In genomic region chr11:8249468-8249867, GRCm38 (mm10) we compare ENCODE assay signal across 25 mouse cellular contexts.
DNase-seq lines count a peak whose midpoint lies in the region; ATAC-seq and TF ChIP-seq lines count a peak whose summit lies in the region.
"Had no signal": no experiment of that assay in that cellular context is flagged by ENCODE, and none has a peak within 500 bp of the region (broad histone marks: within the 10 kb centered on the region; RNA-seq: fewer than 3 reads in every experiment).

No protein-coding gene starts in this region.

- 19% methylated on average over 8 of the region's 8 CpGs for WGBS in kidney, postnatal 0 days
- 5% methylated on average over 8 of the region's 8 CpGs for WGBS in limb, embryonic 14.5 days

- no peaks in the 10 kb centered on the region for H3K9me3 ChIP-seq in kidney, postnatal 0 days (replicated peaks; ENCODE audit: low read length)
- no peaks in the 10 kb centered on the region for H3K9me3 ChIP-seq in limb, embryonic 14.5 days (ENCODE audit: control insufficient read depth, low read length)
- H3K9me3 ChIP-seq: embryonic facial prominence, embryonic 15.5 days; forebrain, embryonic 10.5 days; forebrain, embryonic 15.5 days; G1E; heart, embryonic 15.5 days; hindbrain, embryonic 13.5 days had no signal

- DNase-seq in embryo, embryonic 10 days (ENCODE audit: low spot score) = peak; percentile 12
- DNase-seq in embryo, embryonic 10.5 days (ENCODE audit: low spot score) = no peak
- peak; percentile 12 for DNase-seq in kidney, postnatal 0 days (ENCODE audit: low spot score)
- no peak for DNase-seq in kidney, adult 8-10 months
- peak; percentile 14 to 16 for DNase-seq in kidney, postnatal 36 days
- no peak for DNase-seq in kidney, adult 11 months
- no peak for DNase-seq in limb, embryonic 14.5 days (ENCODE audit: low spot score)
- DNase-seq in retina, postnatal 1 day = no peak
- DNase-seq: adrenal gland, adult 8-10 months; B cell, adult 2 months; cerebellum, adult 11 months; cerebellum, adult 8-10 months; cerebellum, postnatal 14 days; gastrocnemius, postnatal 10 days; heart, adult 2 months; heart, postnatal 14 days had no signal

- TF ChIP-seq CTCF in kidney, postnatal 0 days (IDR thresholded peaks at IDR 0.05; ENCODE audit: low read depth) = no peak

- ATAC-seq in kidney, postnatal 0 days (replicated peaks; ENCODE audit: low FRiP score, low read depth) = no peak
- ATAC-seq in limb, embryonic 14.5 days (ENCODE audit: low FRiP score, low read depth) = peak; percentile 27; the same call in 1 of the 2 replicates
- ATAC-seq: CD4-positive, CD25-positive, alpha-beta regulatory T cell, adult 4 months; forebrain, embryonic 15.5 days had no signal

- H3K27me3 ChIP-seq in kidney, postnatal 0 days (ENCODE audit: insufficient read depth, low read length) = no peaks in the 10 kb centered on the region
- no peaks in the 10 kb centered on the region for H3K27me3 ChIP-seq in limb, embryonic 14.5 days (ENCODE audit: control insufficient read depth, insufficient read depth, low read length)
- H3K27me3 ChIP-seq: embryonic facial prominence, embryonic 15.5 days; forebrain, embryonic 15.5 days; heart, embryonic 15.5 days; hindbrain, embryonic 13.5 days had no signal

- H3K36me3 ChIP-seq in kidney, postnatal 0 days (ENCODE audit: insufficient read depth, low read length) = no peaks in the 10 kb centered on the region
- no peaks in the 10 kb centered on the region for H3K36me3 ChIP-seq in limb, embryonic 14.5 days (ENCODE audit: control insufficient read depth, insufficient read depth, low read length)
- H3K36me3 ChIP-seq: embryonic facial prominence, embryonic 15.5 days; forebrain, embryonic 10.5 days; forebrain, embryonic 15.5 days; G1E; heart, embryonic 15.5 days; hindbrain, embryonic 13.5 days had no signal

- H3K27ac ChIP-seq in kidney, postnatal 0 days = no peak overlapping the region
- 0 out of 2 replicates have a peak overlapping the region, but pooled peaks have one; percentile 21 for H3K27ac ChIP-seq in limb, embryonic 14.5 days (replicated peaks; ENCODE audit: low read depth, low read length)
- H3K27ac ChIP-seq: embryonic facial prominence, embryonic 15.5 days; forebrain, embryonic 10.5 days; forebrain, embryonic 15.5 days; heart, adult 2 months; heart, embryonic 15.5 days; hindbrain, embryonic 13.5 days had no signal

- H3K9ac ChIP-seq in kidney, postnatal 0 days (ENCODE audit: low read depth, low read length) = no peak overlapping the region
- no peak overlapping the region for H3K9ac ChIP-seq in limb, embryonic 14.5 days (ENCODE audit: low read depth, low read length, severe bottlenecking)
- H3K9ac ChIP-seq: embryonic facial prominence, embryonic 15.5 days; forebrain, embryonic 15.5 days; heart, embryonic 15.5 days; hindbrain, embryonic 13.5 days had no signal

- H3K4me3 ChIP-seq in kidney, postnatal 0 days (replicated peaks; ENCODE audit: low read depth, low read length) = no peak overlapping the region
- no peak overlapping the region for H3K4me3 ChIP-seq in limb, embryonic 14.5 days (replicated peaks; ENCODE audit: low read length)
- H3K4me3 ChIP-seq: embryonic facial prominence, embryonic 15.5 days; erythroblast, embryonic 14.5 days; forebrain, embryonic 10.5 days; forebrain, embryonic 15.5 days; heart, adult 2 months; heart, embryonic 15.5 days; hindbrain, embryonic 13.5 days had no signal

- H3K4me1 ChIP-seq in kidney, postnatal 0 days (replicated peaks; ENCODE audit: insufficient read depth, low read length) = no peaks in the 10 kb centered on the region
- peaks cover 28% of the 10 kb centered on the region for H3K4me1 ChIP-seq in limb, embryonic 14.5 days (ENCODE audit: control insufficient read depth, insufficient read depth, low read length)
- H3K4me1 ChIP-seq: forebrain, embryonic 10.5 days; forebrain, embryonic 15.5 days; heart, embryonic 15.5 days; hindbrain, embryonic 13.5 days had no signal

- H3K4me2 ChIP-seq in kidney, postnatal 0 days (ENCODE audit: low read length) = no peak overlapping the region
- no peak overlapping the region for H3K4me2 ChIP-seq in limb, embryonic 14.5 days (replicated peaks; ENCODE audit: low read depth, low read length, severe bottlenecking)
- H3K4me2 ChIP-seq: embryonic facial prominence, embryonic 15.5 days; forebrain, embryonic 15.5 days; heart, embryonic 11.5 days; heart, embryonic 15.5 days; hindbrain, embryonic 13.5 days had no signal

- TF ChIP-seq POLR2A in limb, embryonic 14.5 days (IDR thresholded peaks at IDR 0.05; ENCODE audit: borderline replicate concordance, extremely low read depth, insufficient read depth, insufficient read length) = no peak

Comparison
In these comparisons a context has a peak if more than half of its experiments do, and no peak if none do; other contexts are left out.
1. DNase-seq: peak in embryo, embryonic 10 days (single experiment), kidney, postnatal 0 days (single experiment) and kidney, postnatal 36 days (2 of 2); none in embryo, embryonic 10.5 days (single experiment), kidney, adult 8-10 months (0 of 2), kidney, adult 11 months (single experiment), limb, embryonic 14.5 days (single experiment) and retina, postnatal 1 day (single experiment).